Comparison of ENCODE assay signal across 23 mouse cellular contexts in genomic region chr16:22261563-22261962, GRCm38 (mm10). TPM values are rescaled to one million over a fixed set of nuclear protein-coding genes. Genes with fewer than 3 reads are reported as not detected.
DNase-seq lines count a peak whose midpoint lies in the region; ATAC-seq and TF ChIP-seq lines count a peak whose summit lies in the region.
"Had no signal": no experiment of that assay in that cellular context is flagged by ENCODE, and none has a peak within 500 bp of the region (broad histone marks: within the 10 kb centered on the region; RNA-seq: fewer than 3 reads in every experiment).

No protein-coding gene starts in this region.

- WGBS in lung, embryonic 14.5 days = 75% methylated on average over 2 of the region's 2 CpGs
- 70% methylated on average over 2 of the region's 2 CpGs for WGBS in liver, embryonic 15.5 days (ENCODE audit: insufficient replicate concordance)

- no peak overlapping the region for H3K9ac ChIP-seq in lung, embryonic 14.5 days
- no peak overlapping the region for H3K9ac ChIP-seq in ES-E14 (ENCODE audit: insufficient read depth, low read depth, low read length, poor library complexity, severe bottlenecking)
- H3K9ac ChIP-seq in liver, embryonic 15.5 days = no peak overlapping the region
- H3K9ac ChIP-seq: hindbrain, embryonic 12.5 days; neural tube, embryonic 13.5 days had no signal

- no peaks in the 10 kb centered on the region for H3K9me3 ChIP-seq in erythroblast, embryonic 14.5 days (ENCODE audit: control insufficient read depth, low read length)
- no peaks in the 10 kb centered on the region for H3K9me3 ChIP-seq in lung, embryonic 14.5 days (ENCODE audit: low read depth, low read length)
- H3K9me3 ChIP-seq in ES-E14 (ENCODE audit: control insufficient read depth, insufficient read depth, low read depth, low read length) = no peaks in the 10 kb centered on the region
- H3K9me3 ChIP-seq in liver, embryonic 15.5 days (replicated peaks) = no peaks in the 10 kb centered on the region
- H3K9me3 ChIP-seq: hindbrain, embryonic 12.5 days; limb, embryonic 10.5 days; neural tube, embryonic 13.5 days had no signal

- no peak overlapping the region for H3K27ac ChIP-seq in lung, embryonic 14.5 days (ENCODE audit: low read depth)
- no peak overlapping the region for H3K27ac ChIP-seq in ES-E14 (ENCODE audit: insufficient read depth, low read depth, low read length, poor library complexity, severe bottlenecking)
- H3K27ac ChIP-seq in liver, embryonic 15.5 days (replicated peaks) = no peak overlapping the region
- H3K27ac ChIP-seq: hindbrain, embryonic 12.5 days; left cerebral cortex, adult 2 months; limb, embryonic 10.5 days; neural tube, embryonic 13.5 days had no signal

- 0 out of 2 replicates have a peak overlapping the region, but pooled peaks have one; percentile 36 for H3K4me2 ChIP-seq in lung, embryonic 14.5 days
- 0 out of 2 replicates have a peak overlapping the region, but pooled peaks have one; percentile 29 for H3K4me2 ChIP-seq in liver, embryonic 15.5 days
- H3K4me2 ChIP-seq: hindbrain, embryonic 12.5 days had no signal

- no peak for TF ChIP-seq CTCF in lung, embryonic 14.5 days (IDR thresholded peaks at IDR 0.05; ENCODE audit: low read depth)

- peak overlapping the region; percentile 89 for H3K4me3 ChIP-seq in erythroblast, embryonic 14.5 days (replicated peaks)
- H3K4me3 ChIP-seq in lung, embryonic 14.5 days (ENCODE audit: low read depth, low read length) = no peak overlapping the region
- H3K4me3 ChIP-seq in ES-E14 (ENCODE audit: insufficient read depth in 1 of 2, low read depth in 1 of 2, low read length in 2 of 2, poor library complexity in 1 of 2, severe bottlenecking in 1 of 2) = peak overlapping the region in 1 of 2 experiments; percentile 97; a peak in 3 of 4 replicates
- no peak overlapping the region for H3K4me3 ChIP-seq in liver, embryonic 15.5 days (replicated peaks)
- H3K4me3 ChIP-seq: hindbrain, embryonic 12.5 days; left cerebral cortex, adult 2 months; neural tube, embryonic 13.5 days had no signal

- no peak for DNase-seq in lung, embryonic 14.5 days
- DNase-seq in lung, postnatal 36 days = no peak
- DNase-seq in ES-E14 (ENCODE audit: low read depth, low spot score) = no peak
- no peak for DNase-seq in cerebellum, postnatal 25 days
- no peak for DNase-seq in urinary bladder, postnatal 14 days (ENCODE audit: low spot score)
- DNase-seq: cerebellum, postnatal 10 days; embryo, embryonic 11 days; kidney, adult 18-20 months; kidney, postnatal 14 days; lung, adult 18-20 months; right cerebral cortex, postnatal 14 days; thymus, postnatal 14 days had no signal

- H3K27me3 ChIP-seq in erythroblast, embryonic 14.5 days (ENCODE audit: control insufficient read depth) = no peaks in the 10 kb centered on the region
- no peaks in the 10 kb centered on the region for H3K27me3 ChIP-seq in lung, embryonic 14.5 days (ENCODE audit: insufficient read depth, low read length)
- no peaks in the 10 kb centered on the region for H3K27me3 ChIP-seq in liver, embryonic 15.5 days
- H3K27me3 ChIP-seq: hindbrain, embryonic 12.5 days; neural tube, embryonic 13.5 days; Patski had no signal

- in situ Hi-C loops in ES-E14 (cut with MboI; ENCODE audit: low sequenced_read_pairs in 2 of 2, unreplicated experiment in 2 of 2) = no loop called here

- H3K36me3 ChIP-seq in erythroblast, embryonic 14.5 days (ENCODE audit: control insufficient read depth) = peaks cover 68% of the 10 kb centered on the region
- peaks cover 9% of the 10 kb centered on the region for H3K36me3 ChIP-seq in lung, embryonic 14.5 days (ENCODE audit: insufficient read depth)
- no peaks in the 10 kb centered on the region for H3K36me3 ChIP-seq in ES-E14 (ENCODE audit: control insufficient read depth, insufficient read depth, low read length, poor library complexity, severe bottlenecking)
- peaks cover 7% of the 10 kb centered on the region for H3K36me3 ChIP-seq in liver, embryonic 15.5 days (replicated peaks)
- H3K36me3 ChIP-seq: hindbrain, embryonic 12.5 days; neural tube, embryonic 13.5 days had no signal

- no peak for ATAC-seq in erythroblast, adult 5-6 weeks (replicated peaks; ENCODE audit: low FRiP score, poor library complexity, severe bottlenecking)
- no peak for ATAC-seq in lung, embryonic 14.5 days (ENCODE audit: insufficient read depth)
- no peak for ATAC-seq in liver, embryonic 15.5 days (ENCODE audit: insufficient read depth)
- ATAC-seq: activated CD4-positive, CD25-positive, alpha-beta regulatory T cell, adult 4 months; forebrain, embryonic 14.5 days; midbrain, embryonic 16.5 days; Patski had no signal

- peaks cover 42% of the 10 kb centered on the region for H3K4me1 ChIP-seq in erythroblast, embryonic 14.5 days (ENCODE audit: control insufficient read depth)
- no peaks in the 10 kb centered on the region; the same call in none of the 2 replicates for H3K4me1 ChIP-seq in lung, embryonic 14.5 days (ENCODE audit: insufficient read depth)
- peaks cover 0 to 18% of the 10 kb centered on the region in 2 experiments; a peak in 3 of 4 replicates for H3K4me1 ChIP-seq in ES-E14 (ENCODE audit: control insufficient read depth in 2 of 2, insufficient read depth in 2 of 2, low read length in 2 of 2, poor library complexity in 1 of 2)
- H3K4me1 ChIP-seq in liver, embryonic 15.5 days (replicated peaks) = peaks cover 42% of the 10 kb centered on the region

TF ChIP-seq in ES-E14, 5 proteins besides CTCF, POLR2A, EP300 and RAD21:
- TF ChIP-seq CHD2 (IDR thresholded peaks at IDR 0.05; ENCODE audit: low read depth, low read length) (no peak), ZNF384 (IDR thresholded peaks at IDR 0.05; ENCODE audit: low read depth, low read length) (peak; percentile 37; the same call in 1 of the 2 replicates), MAFK (IDR thresholded peaks at IDR 0.05; ENCODE audit: insufficient read depth, low read depth, low read length) (no peak), HCFC1 (IDR thresholded peaks at IDR 0.05; ENCODE audit: borderline replicate concordance, insufficient read depth, low read length) (no peak)

RNA-seq across cellular contexts. Expression of gene Tra2b, which starts 4.2 kb away (rescaled TPM):
- polyA plus RNA-seq in erythroblast, embryonic 14.5 days (2012) = 7.1 and 8.3 TPM in 2 replicates
- 94.5 and 96.5 TPM in 2 replicates for total RNA-seq in erythroblast, adult 5-6 weeks (2015; ENCODE audit: low replicate concordance)
- total RNA-seq in erythroblast, adult 5-6 weeks (2017; ENCODE audit: low replicate concordance) = 177 and 215 TPM in 2 replicates
- polyA plus RNA-seq in lung, embryonic 14.5 days (2014; fragmentation: Nextera tagmentation; extraction: Ambion mirVana) = 415 and 429 TPM in 2 replicates
- total RNA-seq in ES-E14 (2012; rRNA removed) = 227 and 249 TPM in 2 replicates
- polyA plus RNA-seq in liver, embryonic 15.5 days (2015; fragmentation: Nextera tagmentation; extraction: Ambion mirVana) = 138 and 140 TPM in 2 replicates

Comparison
In these comparisons a context has a peak if more than half of its experiments do, and no peak if none do; other contexts are left out.
1. RNA of gene Tra2b, which starts 4.2 kb away (polyA plus RNA-seq): 415 to 429 TPM in lung, embryonic 14.5 days and 138 to 140 TPM in liver, embryonic 15.5 days; 7.1 to 8.3 TPM in erythroblast, embryonic 14.5 days; every median in the first group is over 10 times any median in the second.